In genomic region chr2:76492224-76492623, GRCm38 (mm10) we compare ENCODE assay signal across 21 mouse cellular contexts.
DNase-seq lines count a peak whose midpoint lies in the region; ATAC-seq lines count a peak whose summit lies in the region.
"Had no signal": no experiment of that assay in that cellular context is flagged by ENCODE, and none has a peak within 500 bp of the region (broad histone marks: within the 10 kb centered on the region; RNA-seq: fewer than 3 reads in every experiment).

No protein-coding gene starts in this region.

- 53% methylated on average over 7 of the region's 7 CpGs for WGBS in liver, embryonic 13.5 days (ENCODE audit: insufficient replicate concordance)
- 68% methylated on average over 7 of the region's 7 CpGs for WGBS in neural tube, embryonic 11.5 days
- 64% methylated on average over 7 of the region's 7 CpGs for WGBS in hindbrain, embryonic 14.5 days
- WGBS in neural tube, embryonic 13.5 days = 47% methylated on average over 7 of the region's 7 CpGs

- no peak overlapping the region for H3K9ac ChIP-seq in liver, embryonic 13.5 days
- H3K9ac ChIP-seq in neural tube, embryonic 11.5 days (ENCODE audit: low read length) = no peak overlapping the region
- no peak overlapping the region for H3K9ac ChIP-seq in hindbrain, embryonic 14.5 days
- 0 out of 2 replicates have a peak overlapping the region, but pooled peaks have one; percentile 4 for H3K9ac ChIP-seq in neural tube, embryonic 13.5 days
- H3K9ac ChIP-seq: forebrain, postnatal 0 days; limb, embryonic 15.5 days; stomach, embryonic 15.5 days had no signal

- intact Hi-C loops in heart, postnatal 36 days (cut with DNase I) = no loop called here

- no peaks in the 10 kb centered on the region for H3K9me3 ChIP-seq in liver, embryonic 13.5 days (replicated peaks)
- no peaks in the 10 kb centered on the region for H3K9me3 ChIP-seq in neural tube, embryonic 11.5 days (ENCODE audit: control insufficient read depth, low read length)
- no peaks in the 10 kb centered on the region for H3K9me3 ChIP-seq in hindbrain, embryonic 14.5 days (ENCODE audit: control insufficient read depth, low read length)
- no peaks in the 10 kb centered on the region for H3K9me3 ChIP-seq in neural tube, embryonic 13.5 days
- H3K9me3 ChIP-seq: limb, embryonic 15.5 days; stomach, embryonic 15.5 days had no signal

- H3K4me3 ChIP-seq in liver, embryonic 13.5 days (replicated peaks) = no peak overlapping the region
- H3K4me3 ChIP-seq in neural tube, embryonic 11.5 days (ENCODE audit: low read depth, low read length) = no peak overlapping the region
- H3K4me3 ChIP-seq in hindbrain, embryonic 14.5 days (replicated peaks; ENCODE audit: low read length) = no peak overlapping the region
- no peak overlapping the region for H3K4me3 ChIP-seq in neural tube, embryonic 13.5 days
- H3K4me3 ChIP-seq: limb, embryonic 15.5 days; stomach, embryonic 15.5 days had no signal

- no peak for ATAC-seq in liver, embryonic 13.5 days (ENCODE audit: low read depth)
- ATAC-seq in neural tube, embryonic 11.5 days (ENCODE audit: insufficient read depth, low FRiP score, low TSS enrichment) = no peak
- ATAC-seq in hindbrain, embryonic 14.5 days (ENCODE audit: low FRiP score) = no peak
- ATAC-seq in neural tube, embryonic 13.5 days (ENCODE audit: low read depth) = peak; percentile 60
- ATAC-seq: CD4-positive, CD25-positive, alpha-beta regulatory T cell, adult 4 months; forebrain, postnatal 0 days had no signal

- H3K36me3 ChIP-seq in liver, embryonic 13.5 days = no peaks in the 10 kb centered on the region
- no peaks in the 10 kb centered on the region for H3K36me3 ChIP-seq in neural tube, embryonic 11.5 days (ENCODE audit: control insufficient read depth, insufficient read depth, low read length)
- no peaks in the 10 kb centered on the region for H3K36me3 ChIP-seq in hindbrain, embryonic 14.5 days (replicated peaks; ENCODE audit: control insufficient read depth, insufficient read depth)
- no peaks in the 10 kb centered on the region for H3K36me3 ChIP-seq in neural tube, embryonic 13.5 days
- H3K36me3 ChIP-seq: limb, embryonic 15.5 days; stomach, embryonic 15.5 days had no signal

- no peak overlapping the region for H3K27ac ChIP-seq in liver, embryonic 13.5 days
- H3K27ac ChIP-seq in neural tube, embryonic 11.5 days (ENCODE audit: low read depth, low read length) = 0 out of 2 replicates have a peak overlapping the region, but pooled peaks have one; percentile 35
- peak overlapping the region; percentile 46; the same call in 1 of the 2 replicates for H3K27ac ChIP-seq in hindbrain, embryonic 14.5 days
- peak overlapping the region; percentile 80 for H3K27ac ChIP-seq in neural tube, embryonic 13.5 days (replicated peaks)
- H3K27ac ChIP-seq: limb, embryonic 15.5 days; stomach, embryonic 15.5 days had no signal

- no peaks in the 10 kb centered on the region for H3K27me3 ChIP-seq in liver, embryonic 13.5 days
- H3K27me3 ChIP-seq in neural tube, embryonic 11.5 days (ENCODE audit: control insufficient read depth, insufficient read depth, low read length) = no peaks in the 10 kb centered on the region
- H3K27me3 ChIP-seq in hindbrain, embryonic 14.5 days (ENCODE audit: control insufficient read depth, insufficient read depth, low read length) = no peaks in the 10 kb centered on the region
- no peaks in the 10 kb centered on the region for H3K27me3 ChIP-seq in neural tube, embryonic 13.5 days
- H3K27me3 ChIP-seq: limb, embryonic 15.5 days; stomach, embryonic 15.5 days had no signal

- no peak for DNase-seq in liver, embryonic 13.5 days
- DNase-seq in liver = no peak
- no peak for DNase-seq in neural tube, embryonic 11.5 days (ENCODE audit: low spot score)
- DNase-seq in neural tube, embryonic 10.5 days (ENCODE audit: extremely low spot score, low spot score) = no peak
- no peak for DNase-seq in hindbrain, embryonic 14.5 days (ENCODE audit: low spot score)
- DNase-seq in spleen, postnatal 36 days (ENCODE audit: low spot score in 2 of 2) = no peak
- no peak for DNase-seq in heart, postnatal 36 days
- DNase-seq: adrenal gland, postnatal 25 days; cerebellum, adult 9-10 months; forebrain, postnatal 0 days; gastrocnemius, postnatal 36 days; kidney, adult 8-10 months; kidney, postnatal 10 days; left cerebral cortex, postnatal 4 days; lung, adult 18-20 months; lung, postnatal 10 days; thymus, adult 18-20 months had no signal

- 0 out of 2 replicates have a peak overlapping the region, but pooled peaks have one; percentile 6 for H3K4me2 ChIP-seq in liver, embryonic 13.5 days
- no peak overlapping the region for H3K4me2 ChIP-seq in neural tube, embryonic 11.5 days (ENCODE audit: low read depth)
- no peak overlapping the region for H3K4me2 ChIP-seq in hindbrain, embryonic 14.5 days (replicated peaks)
- H3K4me2 ChIP-seq in neural tube, embryonic 13.5 days = no peak overlapping the region
- H3K4me2 ChIP-seq: limb, embryonic 15.5 days; stomach, embryonic 15.5 days had no signal

- H3K4me1 ChIP-seq in liver, embryonic 13.5 days (replicated peaks) = no peaks in the 10 kb centered on the region
- H3K4me1 ChIP-seq in neural tube, embryonic 11.5 days (ENCODE audit: control insufficient read depth, insufficient read depth, low read length) = no peaks in the 10 kb centered on the region; the same call in 1 of the 2 replicates
- 0 out of 2 replicates have a peak, but pooled peaks cover 14% of the 10 kb centered on the region for H3K4me1 ChIP-seq in hindbrain, embryonic 14.5 days (replicated peaks; ENCODE audit: control insufficient read depth, insufficient read depth, low read length)
- peaks cover 23% of the 10 kb centered on the region for H3K4me1 ChIP-seq in neural tube, embryonic 13.5 days (replicated peaks)
- H3K4me1 ChIP-seq: limb, embryonic 15.5 days; stomach, embryonic 15.5 days had no signal
